Comparison of ENCODE assay signal across 8 mouse cellular contexts in the genomic region with DNA sequence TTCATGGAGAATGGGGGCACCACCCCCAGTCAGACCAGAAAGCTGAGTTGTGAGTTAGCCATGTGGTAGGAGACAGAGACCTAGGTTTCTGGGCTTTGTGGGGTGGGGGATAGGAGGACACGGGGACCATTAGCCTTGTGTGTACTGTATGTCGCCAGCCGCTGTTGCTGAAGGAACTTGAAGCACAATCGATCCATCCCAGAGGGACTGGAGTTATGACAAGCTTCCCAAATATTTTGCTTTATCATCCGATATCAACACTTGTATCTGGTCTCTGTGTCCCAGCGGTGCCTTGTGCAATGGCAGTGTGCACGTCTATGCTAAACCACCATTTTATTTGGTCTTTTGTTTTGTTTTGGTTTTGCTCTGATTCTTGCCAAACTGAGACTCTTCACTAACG. TPM values are rescaled to one million over a fixed set of nuclear protein-coding genes. Genes with fewer than 3 reads are reported as not detected.
DNase-seq lines count a peak whose midpoint lies in the region; ATAC-seq and TF ChIP-seq lines count a peak whose summit lies in the region.

No protein-coding gene starts in this region.

- H3K79me2 ChIP-seq in MEL (ENCODE audit: control insufficient read depth, insufficient read depth, low read length, poor library complexity), result no peaks in the 10 kb centered on the region

- peak overlapping the region; percentile 51 for H3K4me3 ChIP-seq in kidney, embryonic 15.5 days (replicated peaks)
- H3K4me3 ChIP-seq in MEL (ENCODE audit: control insufficient read depth in 1 of 2, insufficient read depth in 1 of 2, low read depth in 2 of 2, low read length in 2 of 2), result peak overlapping the region; percentile 45 to 47; a peak in 2 of 4 replicates
- H3K4me3 ChIP-seq in hindbrain, embryonic 10.5 days, result peak overlapping the region; percentile 67
- peak overlapping the region; percentile 63 for H3K4me3 ChIP-seq in liver, embryonic 13.5 days (replicated peaks)

- 45% methylated on average over 8 of the region's 8 CpGs for WGBS in kidney, embryonic 15.5 days
- WGBS in hindbrain, embryonic 10.5 days, result 29% methylated on average over 8 of the region's 8 CpGs
- 34% methylated on average over 8 of the region's 8 CpGs for WGBS in liver, embryonic 13.5 days (ENCODE audit: insufficient replicate concordance)

- TF ChIP-seq POLR2A in MEL (IDR thresholded peaks at IDR 0.05; ENCODE audit: control insufficient read depth in 1 of 2, insufficient read depth in 1 of 2, low read depth in 1 of 2, low read length in 2 of 2, poor library complexity in 1 of 2), result no peak

- no peak overlapping the region for H3K9ac ChIP-seq in kidney, embryonic 15.5 days
- no peak overlapping the region for H3K9ac ChIP-seq in MEL (ENCODE audit: control insufficient read depth, low read depth, low read length, poor library complexity, severe bottlenecking)
- peak overlapping the region; percentile 71 for H3K9ac ChIP-seq in liver, embryonic 13.5 days

- no peak for TF ChIP-seq RAD21 in MEL (IDR thresholded peaks at IDR 0.05; ENCODE audit: low read depth, low read length)

- H3K4me1 ChIP-seq in kidney, embryonic 15.5 days, result peaks cover 39% of the 10 kb centered on the region
- peaks cover 0 to 7% of the 10 kb centered on the region in 2 experiments; a peak in 1 of 4 replicates for H3K4me1 ChIP-seq in MEL (ENCODE audit: control insufficient read depth in 1 of 2, insufficient read depth in 2 of 2, low read length in 2 of 2)
- H3K4me1 ChIP-seq in hindbrain, embryonic 10.5 days (replicated peaks), result peaks cover 39% of the 10 kb centered on the region
- peaks cover 42% of the 10 kb centered on the region for H3K4me1 ChIP-seq in liver, embryonic 13.5 days (replicated peaks)

- TF ChIP-seq EP300 in MEL (IDR thresholded peaks at IDR 0.05; ENCODE audit: low read depth in 1 of 2, low read length in 2 of 2), result no peak

- H3K27ac ChIP-seq in kidney, embryonic 15.5 days, result no peak overlapping the region
- H3K27ac ChIP-seq in MEL (ENCODE audit: control insufficient read depth, low read depth, low read length), result no peak overlapping the region
- no peak overlapping the region for H3K27ac ChIP-seq in hindbrain, embryonic 10.5 days
- no peak overlapping the region for H3K27ac ChIP-seq in liver, embryonic 13.5 days

- ATAC-seq in kidney, embryonic 15.5 days (replicated peaks; ENCODE audit: low FRiP score), result no peak
- ATAC-seq in liver, embryonic 13.5 days (ENCODE audit: low read depth), result no peak

- peak overlapping the region; percentile 99 for H3K4me2 ChIP-seq in kidney, embryonic 15.5 days
- H3K4me2 ChIP-seq in liver, embryonic 13.5 days, result peak overlapping the region; percentile 68

- no peaks in the 10 kb centered on the region for H3K9me3 ChIP-seq in kidney, embryonic 15.5 days (replicated peaks)
- H3K9me3 ChIP-seq in MEL (replicated peaks; ENCODE audit: insufficient read depth, low read length), result no peaks in the 10 kb centered on the region
- no peaks in the 10 kb centered on the region for H3K9me3 ChIP-seq in hindbrain, embryonic 10.5 days
- no peaks in the 10 kb centered on the region for H3K9me3 ChIP-seq in liver, embryonic 13.5 days (replicated peaks)

- TF ChIP-seq CTCF in MEL (IDR thresholded peaks at IDR 0.05 in 2 of 3, conservative IDR thresholded peaks at IDR 0.05 in 1 of 3; ENCODE audit: control insufficient read depth in 1 of 3, insufficient read depth in 1 of 3, low read depth in 2 of 3, low read length in 3 of 3, poor library complexity in 1 of 3, severe bottlenecking in 1 of 3), result no peak

- no peak for DNase-seq in kidney, adult 9 months
- DNase-seq in MEL (ENCODE audit: low read depth, low spot score), result no peak
- DNase-seq in hindbrain, embryonic 10.5 days (ENCODE audit: low spot score), result no peak
- DNase-seq in liver, embryonic 13.5 days, result no peak
- no peak for DNase-seq in embryo, embryonic 10 days (ENCODE audit: low spot score)
- DNase-seq in urinary bladder, postnatal 4 days (ENCODE audit: low spot score in 2 of 2), result no peak
- DNase-seq in kidney, postnatal 4 days, result no peak

- peaks cover 70% of the 10 kb centered on the region for H3K27me3 ChIP-seq in kidney, embryonic 15.5 days
- peaks cover 0 to 3% of the 10 kb centered on the region in 2 experiments; a peak in 2 of 4 replicates for H3K27me3 ChIP-seq in MEL (ENCODE audit: control insufficient read depth in 1 of 2, insufficient read depth in 2 of 2, low read length in 2 of 2)
- peaks cover 99% of the 10 kb centered on the region for H3K27me3 ChIP-seq in hindbrain, embryonic 10.5 days (ENCODE audit: insufficient read depth, poor library complexity, severe bottlenecking)
- H3K27me3 ChIP-seq in liver, embryonic 13.5 days, result peaks cover 75% of the 10 kb centered on the region

- no peaks in the 10 kb centered on the region for H3K36me3 ChIP-seq in kidney, embryonic 15.5 days
- no peaks in the 10 kb centered on the region for H3K36me3 ChIP-seq in MEL (ENCODE audit: control insufficient read depth in 1 of 2, insufficient read depth in 2 of 2, low read length in 2 of 2)
- no peaks in the 10 kb centered on the region for H3K36me3 ChIP-seq in hindbrain, embryonic 10.5 days
- H3K36me3 ChIP-seq in liver, embryonic 13.5 days, result no peaks in the 10 kb centered on the region

TF ChIP-seq in MEL, 35 proteins besides CTCF, POLR2A, EP300 and RAD21:
- TF ChIP-seq GABPA (IDR thresholded peaks at IDR 0.05; ENCODE audit: low read depth, low read length) (no peak), MAFK (IDR thresholded peaks at IDR 0.05; ENCODE audit: borderline replicate concordance, low read depth, low read length) (no peak), MXI1 (IDR thresholded peaks at IDR 0.05; ENCODE audit: low read depth, low read length) (no peak), E2F4 (IDR thresholded peaks at IDR 0.05; ENCODE audit: borderline replicate concordance, low read depth, low read length) (no peak), ZC3H11A (IDR thresholded peaks at IDR 0.05; ENCODE audit: low read depth, low read length) (no peak), TAL1 (IDR thresholded peaks at IDR 0.05; ENCODE audit: low read length) (no peak), HCFC1 (IDR thresholded peaks at IDR 0.05; ENCODE audit: low read depth, low read length) (no peak), ZMIZ1 (IDR thresholded peaks at IDR 0.05; ENCODE audit: low read depth, low read length) (no peak), RCOR1 (IDR thresholded peaks at IDR 0.05; ENCODE audit: low read depth, low read length) (no peak), USF1 (IDR thresholded peaks at IDR 0.05; ENCODE audit: low read depth, low read length) (no peak), MAZ (IDR thresholded peaks at IDR 0.05; ENCODE audit: low read depth, low read length) (no peak), MYC (IDR thresholded peaks at IDR 0.05; ENCODE audit: low read depth, low read length) (no peak), ELF1 (IDR thresholded peaks at IDR 0.05; ENCODE audit: low read depth, low read length) (no peak), MAX (IDR thresholded peaks at IDR 0.05; ENCODE audit: low read length) (no peak), TCF12 (IDR thresholded peaks at IDR 0.05; ENCODE audit: low read depth, low read length) (no peak), ETS1 (IDR thresholded peaks at IDR 0.05; ENCODE audit: low read depth, low read length) (no peak), MEF2A (IDR thresholded peaks at IDR 0.05; ENCODE audit: extremely low read depth, insufficient replicate concordance, low read depth, low read length, poor library complexity, severe bottlenecking) (no peak), ZNF384 (IDR thresholded peaks at IDR 0.05; ENCODE audit: low read depth, low read length) (no peak)

RNA-seq across cellular contexts. Expression of a gene that starts 2.1 kb away (rescaled TPM):
- 1.3 and 1.5 TPM in 2 replicates for polyA plus RNA-seq in kidney, embryonic 15.5 days (2015; fragmentation: Nextera tagmentation; extraction: Ambion mirVana)
- 1.7 and 2.3 TPM in 2 replicates for total RNA-seq in MEL (2012; rRNA removed)
- 1 to 10 TPM in 1 of 2 experiments, not detected in 1; 4.4 TPM for polyA plus RNA-seq in MEL (2012; ENCODE audit: insufficient read depth in 1 of 2, insufficient read length in 2 of 2, low read depth in 1 of 2, low replicate concordance in 2 of 2, missing spikeins in 1 of 2)
- polyA plus RNA-seq in hindbrain, embryonic 10.5 days (2016; fragmentation: Nextera tagmentation; extraction: Ambion mirVana), result 0.43 and 0.54 TPM in 2 replicates
- polyA plus RNA-seq in liver, embryonic 13.5 days (2015; fragmentation: Nextera tagmentation; extraction: Ambion mirVana), result 4.3 and 5.3 TPM in 2 replicates
